Mouse (Mus musculus) limb, embryonic 14.5 days (tissue): ENCODE measurements around the gene Kif1b. TPM values are rescaled to one million over a fixed set of nuclear protein-coding genes. Genes with fewer than 3 reads are reported as not detected.

Source experiments
- ATAC-seq: fragments of 200-750 bp; cut with Nextera tagmentation; 2 replicates; pipeline ENCODE4 v1.8.0; 2017; ENCODE audit warnings: low read depth, moderate number of reproducible peaks, moderate TSS enrichment; ENCODE audit not compliant: low FRiP score
- DNase-seq: peaks from one replicate; pipeline ENCODE4 v3.0.0-alpha.2; 2015; ENCODE audit warnings: low spot score
- H3K27ac ChIP-seq: fragments of 300-500 bp; sonication (generic); replicated peaks from 2 replicates; pipeline ENCODE4 v1.5.1; 2014; ENCODE audit warnings: low read depth, mild to moderate bottlenecking, low read length, moderate library complexity, mixed read lengths
- H3K27me3 ChIP-seq: fragments of 300-500 bp; sonication (generic); 2 replicates; pipeline ENCODE4 v1.6.1; 2014; ENCODE audit warnings: low read length, mixed read lengths; ENCODE audit not compliant: control insufficient read depth, insufficient read depth
- H3K36me3 ChIP-seq: fragments of 300-500 bp; sonication (generic); 2 replicates; pipeline ENCODE4 v1.6.1; 2014; ENCODE audit warnings: mild to moderate bottlenecking, low read length, moderate library complexity, mixed read lengths; ENCODE audit not compliant: control insufficient read depth, insufficient read depth
- H3K4me1 ChIP-seq: fragments of 300-500 bp; sonication (generic); 2 replicates; pipeline ENCODE4 v1.6.1; 2014; ENCODE audit warnings: antibody characterized with exemption, low read length, mixed read lengths; ENCODE audit not compliant: control insufficient read depth, insufficient read depth
- H3K4me2 ChIP-seq: fragments of 300-500 bp; sonication (generic); replicated peaks from 2 replicates; pipeline ENCODE4 v1.6.1; 2014; ENCODE audit warnings: low read depth, mild to moderate bottlenecking, low read length, moderate library complexity; ENCODE audit not compliant: severe bottlenecking
- H3K4me3 ChIP-seq: fragments of 300-500 bp; sonication (generic); replicated peaks from 2 replicates; pipeline ENCODE4 v1.5.1; 2014; ENCODE audit warnings: low read length
- H3K9ac ChIP-seq: fragments of 300-500 bp; sonication (generic); 2 replicates; pipeline ENCODE4 v1.6.1; 2014; ENCODE audit warnings: mild to moderate bottlenecking, low read depth, low read length, moderate library complexity; ENCODE audit not compliant: severe bottlenecking
- H3K9me3 ChIP-seq: fragments of 300-500 bp; sonication (generic); 2 replicates; pipeline ENCODE4 v1.6.1; 2016; ENCODE audit warnings: low read length; ENCODE audit not compliant: control insufficient read depth
- POLR2A ChIP-seq: fragments of 200-500 bp; IDR thresholded peaks from 2 replicates; pipeline ENCODE4 v1.8.0; 2012; ENCODE audit warnings: inconsistent platforms, mild to moderate bottlenecking, moderate library complexity, borderline replicate concordance; ENCODE audit not compliant: insufficient read depth, insufficient read length; ENCODE audit errors: extremely low read depth
- WGBS: fragments of 180-500 bp; shearing (Covaris S2); extraction: QIAGEN DNeasy Blood & Tissue Kit; methylation state at CpG from one replicate; pipeline ENCODE4 v1.1.7; 2014; 5-methylcytosine and 5-hydroxymethylcytosine counted together
- polyA plus RNA-seq, 2 experiments: library from polyadenylated mRNA; depleted of rRNA in 1 of 2; stranded (reverse) in 1 of 2; unstranded in 1 of 2; fragments of >200 nt; fragmentation: Nextera tagmentation in 1 of 2; extraction: Ambion mirVana in 1 of 2; gene quantifications; 2 replicates each; pipeline versions ENCODE4 v1.2.1 to v1.2.3; 2012 to 2014

Kif1b gene
- polyA plus RNA-seq, 2 experiments = 35.0 to 50.3 TPM

DNA sequence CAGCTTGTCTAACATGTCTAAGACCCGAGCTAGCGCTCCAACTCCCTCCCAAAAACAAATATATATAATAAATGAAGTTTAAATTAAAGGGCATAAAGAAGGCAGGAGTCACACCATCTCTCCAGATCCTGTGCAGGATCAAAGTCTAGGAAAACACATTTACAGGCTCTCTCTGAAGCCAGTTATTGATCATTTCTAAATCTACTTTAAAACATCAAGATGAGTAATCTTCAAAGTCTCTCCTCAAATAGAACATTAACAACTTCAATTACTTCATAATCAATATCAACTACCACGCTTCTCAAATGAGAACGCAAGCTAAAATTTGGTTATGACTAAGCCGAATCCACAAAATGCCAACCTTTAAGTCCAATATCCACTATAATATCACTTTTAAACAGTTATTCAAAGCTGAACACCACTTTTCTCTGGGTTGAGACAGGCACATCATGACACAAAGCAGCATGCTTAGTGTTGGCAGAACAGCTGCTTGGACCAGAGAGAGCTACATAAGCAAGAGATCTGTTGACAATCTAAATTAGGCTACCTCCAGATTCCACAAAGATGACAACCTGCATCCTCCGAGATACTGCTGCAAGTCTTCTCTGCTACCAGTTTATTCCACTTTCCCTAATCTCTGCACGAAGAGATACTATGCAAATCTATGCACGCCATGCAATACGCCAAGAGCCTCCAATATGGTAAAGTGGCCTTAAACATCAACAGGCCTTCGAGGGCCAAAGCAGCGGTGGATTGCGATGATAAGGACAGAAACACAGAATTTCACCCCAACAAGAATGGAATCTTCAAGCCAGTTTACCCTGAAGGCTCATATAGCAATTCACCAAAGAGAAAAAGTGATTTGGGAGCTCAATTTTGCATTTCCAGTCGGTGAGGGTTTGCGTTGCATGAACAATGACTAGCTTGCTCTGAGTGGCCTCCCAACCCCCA is 1.5 kb downstream of the Kif1b start:
- DNase-seq (no peak), ATAC-seq (no peak)
- no peaks in the 10 kb centered on the region for H3K36me3 ChIP-seq
- H3K27ac ChIP-seq = peak overlapping the region; percentile 90
- H3K9me3 ChIP-seq = no peaks in the 10 kb centered on the region
- 47% methylated on average over 14 of the region's 14 CpGs for WGBS
- peak overlapping the region; percentile 94 for H3K9ac ChIP-seq
- H3K27me3 ChIP-seq = no peaks in the 10 kb centered on the region
- H3K4me1 ChIP-seq = peaks cover 21% of the 10 kb centered on the region
- H3K4me3 ChIP-seq = peak overlapping the region; percentile 97
- H3K4me2 ChIP-seq = peak overlapping the region; percentile 66
- no peak for TF ChIP-seq POLR2A

DNA sequence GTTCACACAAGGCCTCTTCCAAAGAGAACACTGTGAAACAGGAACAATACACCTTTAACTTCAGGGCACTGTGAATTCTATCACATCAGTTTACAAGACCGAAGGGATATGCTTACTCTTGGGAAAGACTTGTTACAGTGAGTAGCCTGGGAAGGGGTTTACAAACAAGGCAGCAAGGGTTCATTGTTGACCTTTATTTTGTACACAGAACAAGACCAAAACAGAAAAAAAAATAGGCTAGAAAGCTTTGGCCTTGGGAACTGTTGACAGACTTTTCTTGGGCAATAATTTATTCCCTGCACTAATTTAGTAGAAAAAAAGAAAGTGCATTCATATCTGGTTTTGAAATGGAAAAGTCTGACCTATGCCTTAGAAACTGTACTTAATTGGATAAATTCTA is 3.0 kb downstream of the Kif1b start:
- WGBS = 62% methylated on average over 1 of the region's 1 CpGs
- Histone ChIP-seq H3K9me3 (no peaks in the 10 kb centered on the region), H3K4me2 (no peak overlapping the region), H3K9ac (no peak overlapping the region), H3K27ac (no peak overlapping the region), H3K27me3 (no peaks in the 10 kb centered on the region), H3K36me3 (no peaks in the 10 kb centered on the region), H3K4me3 (no peak overlapping the region), H3K4me1 (peaks cover 21% of the 10 kb centered on the region)
- ATAC-seq = no peak
- TF ChIP-seq POLR2A = no peak
- DNase-seq = no peak

DNA sequence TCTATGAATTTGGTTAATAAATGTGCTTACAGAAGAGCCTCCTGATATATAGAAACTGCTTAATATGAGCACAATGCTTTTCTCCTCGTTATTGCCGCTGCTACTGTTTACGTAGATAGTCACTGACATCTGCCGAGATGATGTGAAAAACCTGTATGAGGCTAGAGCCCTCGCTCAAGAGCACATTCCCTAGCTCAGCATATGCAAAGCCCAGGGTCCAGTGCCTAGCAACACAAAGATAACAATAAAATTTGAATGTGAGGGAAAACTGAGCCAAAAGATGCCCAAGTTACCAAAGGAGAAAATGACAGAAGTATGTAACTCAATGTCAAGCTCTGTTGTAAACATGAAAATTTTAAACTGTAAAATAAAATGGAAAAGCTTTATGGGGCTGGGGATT is 4.0 kb downstream of the Kif1b start:
- Histone ChIP-seq H3K36me3 (no peaks in the 10 kb centered on the region), H3K9ac (no peak overlapping the region), H3K27me3 (no peaks in the 10 kb centered on the region), H3K9me3 (no peaks in the 10 kb centered on the region), H3K4me2 (no peak overlapping the region), H3K4me3 (no peak overlapping the region), H3K27ac (no peak overlapping the region), H3K4me1 (peaks cover 21% of the 10 kb centered on the region)
- ATAC-seq (no peak), DNase-seq (no peak)
- 72% methylated on average over 5 of the region's 5 CpGs for WGBS
- no peak for TF ChIP-seq POLR2A

DNA sequence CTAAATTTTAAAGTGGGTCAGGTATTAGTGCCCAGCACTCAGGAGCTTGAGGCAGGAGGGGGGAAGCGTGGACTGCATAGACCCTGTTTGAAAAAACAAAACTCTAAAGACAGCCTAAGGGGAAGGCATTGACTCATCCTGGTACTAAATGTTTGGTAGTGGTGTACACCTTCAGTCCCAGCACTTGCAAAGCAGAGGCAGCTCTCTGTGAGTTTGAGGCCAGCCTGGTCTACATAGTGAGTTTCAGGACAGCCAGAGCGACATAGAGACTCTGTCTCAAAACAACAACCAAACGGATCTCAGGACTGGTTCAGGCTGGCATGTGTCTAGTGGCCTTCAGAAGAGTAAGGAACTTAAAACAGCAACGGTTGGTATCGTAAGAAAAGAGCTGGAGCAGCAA is 4.7 kb downstream of the Kif1b start:
- no peak overlapping the region for H3K4me3 ChIP-seq
- H3K36me3 ChIP-seq = no peaks in the 10 kb centered on the region
- no peak for DNase-seq
- peaks cover 18% of the 10 kb centered on the region for H3K4me1 ChIP-seq
- WGBS = 72% methylated on average over 5 of the region's 5 CpGs
- H3K9me3 ChIP-seq = no peaks in the 10 kb centered on the region
- no peak for ATAC-seq
- H3K27ac ChIP-seq = no peak overlapping the region
- no peak for TF ChIP-seq POLR2A
- no peaks in the 10 kb centered on the region for H3K27me3 ChIP-seq
- no peak overlapping the region for H3K9ac ChIP-seq
- no peak overlapping the region for H3K4me2 ChIP-seq

DNA sequence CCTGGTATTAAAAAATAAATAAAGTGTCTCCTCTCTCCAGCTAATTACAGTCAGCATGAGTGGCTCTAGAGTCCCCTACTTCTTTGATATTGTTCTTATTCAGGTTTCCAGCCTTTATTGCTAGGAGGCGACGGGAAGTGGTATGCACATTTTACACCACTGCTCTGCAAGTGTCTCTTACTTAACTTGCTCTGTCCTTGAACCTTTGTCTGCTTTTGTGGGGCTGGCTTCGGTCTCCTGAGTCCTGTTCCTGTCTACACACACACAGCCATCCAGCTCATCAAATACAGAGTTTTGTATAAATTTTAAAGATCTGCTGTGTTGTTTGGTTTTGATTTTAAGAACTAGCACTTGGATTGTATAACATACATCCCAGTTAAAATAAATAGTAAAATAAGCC is 5.4 kb downstream of the Kif1b start:
- TF ChIP-seq POLR2A = no peak
- no peak for DNase-seq
- no peak overlapping the region for H3K9ac ChIP-seq
- WGBS = 63% methylated on average over 3 of the region's 3 CpGs
- H3K9me3 ChIP-seq = no peaks in the 10 kb centered on the region
- no peak overlapping the region for H3K4me3 ChIP-seq
- peaks cover 18% of the 10 kb centered on the region for H3K4me1 ChIP-seq
- H3K27ac ChIP-seq = no peak overlapping the region
- no peaks in the 10 kb centered on the region for H3K27me3 ChIP-seq
- H3K36me3 ChIP-seq = no peaks in the 10 kb centered on the region
- no peak overlapping the region for H3K4me2 ChIP-seq
- no peak for ATAC-seq
